30 mouse cellular contexts compared by ENCODE assay signal in the genomic region with DNA sequence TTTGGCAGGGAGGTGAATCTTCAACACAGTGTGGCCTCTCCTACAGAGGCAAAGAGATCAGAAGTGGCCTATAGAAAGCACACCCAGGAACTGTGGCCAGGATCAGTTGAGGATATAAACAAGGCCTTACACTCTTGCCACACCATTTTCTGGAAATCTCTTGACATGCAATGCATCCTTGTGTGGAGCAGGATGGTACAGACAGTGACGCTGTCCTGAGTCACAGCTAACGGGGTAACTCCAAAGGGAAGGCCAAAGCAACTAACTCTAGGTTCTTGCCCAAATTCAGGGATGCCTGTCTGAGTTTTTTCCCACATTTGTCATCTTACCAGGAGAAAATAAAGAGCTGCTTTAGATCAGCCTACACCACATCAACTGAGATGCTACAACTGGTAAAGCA. TPM values are rescaled to one million over a fixed set of nuclear protein-coding genes. Genes with fewer than 3 reads are reported as not detected.
"Had no signal": no experiment of that assay in that cellular context is flagged by ENCODE, and none has a peak within 500 bp of the region (broad histone marks: within the 10 kb centered on the region; RNA-seq: fewer than 3 reads in every experiment).

No protein-coding gene starts in this region.

- DNase-seq: gastrocnemius, postnatal 14 days; gastrocnemius, postnatal 36 days; heart, adult 11 months; heart, adult 2 months; heart, postnatal 14 days; heart, postnatal 36 days; kidney, adult 11 months; kidney, adult 2 months; kidney, adult 9 months; kidney, postnatal 14 days; kidney, postnatal 36 days; layer of hippocampus, adult 9-11 months; layer of hippocampus, postnatal 36 days; left cerebral cortex, postnatal 4 days had no signal

RNA-seq across cellular contexts. Expression of a gene that starts 56.6 kb away (rescaled TPM):
- total RNA-seq: gastrocnemius, adult 18-20 months; gastrocnemius, adult 8-10 months; gastrocnemius, postnatal 14 days; gastrocnemius, postnatal 36 days; heart, adult 2 months; heart, postnatal 14 days; heart, postnatal 36 days; hematopoietic stem cell, adult 5-6 weeks; liver, adult 2 months had no signal
- polyA plus RNA-seq: gonadal fat pad, adult 2 months; heart, adult 2 months; heart, embryonic 11.5 days; heart, embryonic 13.5 days; heart, embryonic 15.5 days; heart, postnatal 0 days; intestine, embryonic 14.5 days; intestine, embryonic 16.5 days; kidney, adult 2 months; kidney, embryonic 15.5 days; kidney, postnatal 0 days; limb, embryonic 13.5 days; liver, adult 2 months; liver, embryonic 12.5 days; liver, embryonic 14.5 days had no signal
